Mouse (Mus musculus) E14TG2a.4 (cell line): Measurements from ENCODE around the gene Rem1.

ENCODE experiments used
- H3K27me3 ChIP-seq: 2 replicates; pipeline ENCODE4 v1.6.1; 2014; ENCODE audit warnings: low read length, control low read depth; ENCODE audit not compliant: insufficient read depth
- H3K36me3 ChIP-seq: 2 replicates; pipeline ENCODE4 v1.6.1; 2014; ENCODE audit warnings: low read length, control low read depth; ENCODE audit not compliant: insufficient read depth
- H3K4me1 ChIP-seq: replicated peaks from 2 replicates; pipeline ENCODE4 v1.6.1; 2014; ENCODE audit warnings: low read depth, low read length, control low read depth
- H3K4me3 ChIP-seq: replicated peaks from 2 replicates; pipeline ENCODE4 v1.5.1; 2014; ENCODE audit warnings: mild to moderate bottlenecking, low read length
- H3K9me3 ChIP-seq: 2 replicates; pipeline ENCODE4 v1.6.1; 2014; ENCODE audit warnings: low read length, control low read depth
- CTCF ChIP-seq: conservative IDR thresholded peaks from 2 replicates; pipeline ENCODE4 v1.5.1; 2014; ENCODE audit warnings: low read length
- NANOG ChIP-seq: IDR thresholded peaks from 2 replicates; pipeline ENCODE4 v1.6.1; 2014; ENCODE audit warnings: borderline replicate concordance, low read length, mixed read lengths
- POU5F1 ChIP-seq: IDR thresholded peaks from 2 replicates; pipeline ENCODE4 v1.6.1; 2014; ENCODE audit warnings: low read length, borderline replicate concordance

Rem1 gene

GRCm38 (mm10) chr2:152626774-152627591 is at the start of gene Rem1:
TSS of gene Rem1 (plus strand) at chr2:152626951.
- no peaks in the 10 kb centered on the region for H3K9me3 ChIP-seq
- H3K36me3 ChIP-seq: no peaks in the 10 kb centered on the region
- peak within 1 kb of the TSS; percentile 75 for H3K4me3 ChIP-seq
- peaks cover 79% of the 10 kb centered on the region for H3K27me3 ChIP-seq
- TF ChIP-seq NANOG (no peak), CTCF (no peak), POU5F1 (no peak)
- peaks cover 20% of the 10 kb centered on the region for H3K4me1 ChIP-seq

DNA sequence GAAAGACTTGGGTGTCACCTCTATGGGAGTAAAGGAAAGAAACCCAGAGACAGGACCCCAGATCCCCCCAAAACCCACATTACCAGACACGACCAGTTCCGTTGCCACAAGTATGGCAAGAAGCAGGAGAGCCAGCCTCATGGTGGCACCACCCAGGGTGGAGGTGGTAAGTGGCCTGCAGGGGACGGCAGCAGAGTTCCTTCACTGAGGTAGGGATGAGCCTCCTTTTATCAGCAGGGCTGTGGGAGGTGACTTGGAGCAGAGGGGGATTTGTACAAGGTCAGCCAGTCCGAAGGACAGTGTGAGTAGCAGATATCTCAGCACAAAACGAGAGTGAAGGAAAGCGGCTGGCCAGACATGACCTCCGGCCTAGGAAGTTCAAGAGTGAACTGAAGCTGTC is 46.6 kb upstream of the Rem1 start, which contains the start of gene Defb19:
TSS of gene Defb19 (minus strand) at position 206 of the 400 bp plus-strand sequence.
- Histone ChIP-seq H3K27me3 (peaks cover 7% of the 10 kb centered on the region), H3K36me3 (no peaks in the 10 kb centered on the region), H3K9me3 (no peaks in the 10 kb centered on the region), H3K4me3 (no peak within 1 kb of the TSS), H3K4me1 (no peaks in the 10 kb centered on the region)
- no peak for TF ChIP-seq POU5F1

DNA sequence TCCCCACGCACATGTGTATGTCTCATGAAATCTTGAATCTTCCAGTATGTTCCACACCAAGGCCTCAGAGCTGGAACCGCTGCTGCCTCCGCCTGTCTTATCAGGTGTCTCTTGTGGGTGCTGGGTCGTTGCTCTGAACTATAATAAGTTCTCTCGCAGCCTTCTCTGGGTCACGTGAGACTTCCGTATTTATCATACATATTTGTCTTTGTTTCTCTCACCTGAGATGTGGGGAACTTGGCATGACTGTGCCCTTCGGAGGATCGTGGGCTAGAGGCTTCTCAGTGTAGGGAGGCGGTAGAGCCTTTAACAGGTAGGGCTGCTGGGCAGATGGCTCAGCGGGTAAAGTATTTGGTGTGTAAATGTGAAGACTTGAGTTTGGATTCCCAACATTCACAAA is 46.1 kb upstream of the Rem1 start:
- peaks cover 7% of the 10 kb centered on the region for H3K27me3 ChIP-seq
- TF ChIP-seq CTCF (no peak), POU5F1 (no peak), NANOG (no peak)
- H3K4me3 ChIP-seq: no peak overlapping the region

DNA sequence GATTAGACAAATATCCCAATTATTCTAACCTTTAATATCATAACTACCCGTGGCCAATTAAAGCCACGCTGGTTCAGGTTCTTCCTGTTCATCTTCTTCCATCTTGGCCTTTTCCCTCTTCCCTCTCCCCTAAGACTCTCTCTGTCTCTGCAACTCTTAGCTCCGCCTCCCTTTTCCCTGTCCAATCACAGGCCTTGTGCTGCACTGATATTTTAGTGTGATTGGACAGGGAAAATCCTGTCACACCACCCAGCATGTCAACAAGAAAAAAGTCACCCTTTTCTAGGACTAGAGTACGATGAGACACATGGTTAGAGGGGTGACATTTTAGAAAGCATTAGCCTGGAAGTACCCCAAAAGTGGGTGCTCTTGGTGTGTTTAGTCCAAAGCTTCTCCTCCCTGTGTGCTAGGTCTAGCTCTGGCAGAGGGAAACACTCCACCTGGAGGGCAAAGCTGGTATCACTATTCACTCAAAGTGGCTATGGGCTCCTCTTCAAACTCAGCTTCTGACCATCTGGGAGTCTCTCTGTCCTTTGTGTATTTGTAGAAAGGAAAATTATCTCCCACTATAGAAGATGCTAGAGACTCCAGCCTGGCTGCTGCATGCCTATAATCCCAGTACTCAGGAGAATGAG is 39.7 kb upstream of the Rem1 start:
- no peaks in the 10 kb centered on the region for H3K4me1 ChIP-seq
- H3K27me3 ChIP-seq: no peaks in the 10 kb centered on the region
- no peaks in the 10 kb centered on the region for H3K36me3 ChIP-seq
- H3K4me3 ChIP-seq: no peak overlapping the region
- H3K9me3 ChIP-seq: no peaks in the 10 kb centered on the region
- peak; percentile 49 for TF ChIP-seq CTCF
- TF ChIP-seq POU5F1: no peak
- TF ChIP-seq NANOG: no peak

More for the DNA sequence above, 46.1 kb upstream of the Rem1 start:
- Histone ChIP-seq H3K4me1 (no peaks in the 10 kb centered on the region), H3K36me3 (no peaks in the 10 kb centered on the region), H3K9me3 (no peaks in the 10 kb centered on the region)

DNA sequence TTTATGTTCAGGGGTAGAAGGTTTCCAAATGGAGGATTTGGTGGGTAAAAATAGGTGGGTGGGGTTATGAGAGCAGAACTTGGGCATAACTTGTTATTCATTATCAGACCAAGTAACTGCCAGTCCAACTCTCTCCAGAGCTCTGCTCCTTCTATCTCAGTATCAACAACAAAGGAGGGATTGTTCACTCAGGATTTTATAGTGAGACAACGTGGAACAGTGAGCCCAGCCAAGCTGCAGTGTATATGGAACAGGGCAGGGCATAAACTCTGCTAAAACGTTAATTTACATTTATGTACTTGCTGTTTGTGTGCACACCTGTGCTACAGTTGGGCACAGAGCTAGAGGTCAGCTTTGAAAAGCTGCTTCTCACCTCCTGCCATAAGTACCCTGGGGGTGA is 38.3 kb upstream of the Rem1 start:
- TF ChIP-seq POU5F1 (no peak), CTCF (no peak), NANOG (no peak)
- Histone ChIP-seq H3K4me1 (no peaks in the 10 kb centered on the region), H3K36me3 (no peaks in the 10 kb centered on the region), H3K27me3 (no peaks in the 10 kb centered on the region), H3K4me3 (no peak overlapping the region), H3K9me3 (no peaks in the 10 kb centered on the region)

GRCm38 (mm10) chr2:152589021-152589420 is 37.7 kb upstream of the Rem1 start:
- Histone ChIP-seq H3K36me3 (no peaks in the 10 kb centered on the region), H3K27me3 (no peaks in the 10 kb centered on the region), H3K9me3 (no peaks in the 10 kb centered on the region), H3K4me3 (no peak overlapping the region), H3K4me1 (no peaks in the 10 kb centered on the region)
- TF ChIP-seq CTCF (no peak), POU5F1 (no peak), NANOG (no peak)

GRCm38 (mm10) chr2:152599299-152599698 is 27.5 kb upstream of the Rem1 start, which contains the start of gene Defb45:
TSS of gene Defb45 (minus strand) at chr2:152599399.
- no peaks in the 10 kb centered on the region for H3K9me3 ChIP-seq
- no peak within 1 kb of the TSS for H3K4me3 ChIP-seq
- H3K4me1 ChIP-seq: peaks cover 4% of the 10 kb centered on the region; the same call in 1 of the 2 replicates
- H3K36me3 ChIP-seq: no peaks in the 10 kb centered on the region
- H3K27me3 ChIP-seq: no peaks in the 10 kb centered on the region; the same call in 1 of the 2 replicates
- no peak for TF ChIP-seq POU5F1
- no peak for TF ChIP-seq CTCF
- TF ChIP-seq NANOG: no peak

- Histone ChIP-seq H3K4me1 (peaks cover 9% of the 10 kb centered on the region; the same call in 1 of the 2 replicates), H3K9me3 (no peaks in the 10 kb centered on the region), H3K27me3 (peaks cover 5% of the 10 kb centered on the region), H3K4me3 (no peak overlapping the region), H3K36me3 (no peaks in the 10 kb centered on the region)
- TF ChIP-seq POU5F1 (no peak), CTCF (no peak), NANOG (no peak)
Measured at GRCm38 (mm10) chr2:152600076-152600475, 26.7 kb upstream of the Rem1 start.
